Mouse (Mus musculus): ENCODE measurements around the gene Nt5e.

Gene Nt5e

DNA sequence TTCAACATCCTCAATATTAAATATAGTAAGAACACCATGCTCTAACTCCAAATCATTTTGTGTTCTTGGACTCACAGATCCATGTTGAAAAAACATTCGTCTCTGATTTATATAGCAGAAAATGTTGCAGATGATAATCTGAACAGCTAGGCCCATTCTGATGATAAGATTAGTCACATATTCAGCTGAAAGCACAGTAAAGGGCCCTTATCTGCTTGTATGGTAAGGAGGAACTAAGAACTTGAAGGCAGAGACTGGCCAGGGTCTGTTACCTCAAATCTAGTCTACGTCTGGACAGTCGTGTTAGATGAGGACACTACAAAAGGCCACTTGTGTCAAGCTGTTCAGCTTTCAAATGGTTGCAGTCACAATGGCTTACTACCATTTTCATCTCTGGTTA lies 52.1 kb downstream of the Nt5e start:
- TF ChIP-seq CTCF (conservative IDR thresholded peaks at IDR 0.05; ENCODE audit: low read length) (no peak), POU5F1 (IDR thresholded peaks at IDR 0.05; ENCODE audit: borderline replicate concordance, low read length) (no peak), NANOG (IDR thresholded peaks at IDR 0.05; ENCODE audit: borderline replicate concordance, low read length) (no peak)
- Histone ChIP-seq H3K27me3 (ENCODE audit: insufficient read depth, low read length) (no peaks in the 10 kb centered on the region), H3K4me3 (replicated peaks; ENCODE audit: low read length) (no peak overlapping the region), H3K9me3 (ENCODE audit: low read length) (no peaks in the 10 kb centered on the region), H3K36me3 (ENCODE audit: insufficient read depth, low read length) (peaks cover 22% of the 10 kb centered on the region), H3K4me1 (replicated peaks; ENCODE audit: low read depth, low read length) (no peaks in the 10 kb centered on the region)

DNA sequence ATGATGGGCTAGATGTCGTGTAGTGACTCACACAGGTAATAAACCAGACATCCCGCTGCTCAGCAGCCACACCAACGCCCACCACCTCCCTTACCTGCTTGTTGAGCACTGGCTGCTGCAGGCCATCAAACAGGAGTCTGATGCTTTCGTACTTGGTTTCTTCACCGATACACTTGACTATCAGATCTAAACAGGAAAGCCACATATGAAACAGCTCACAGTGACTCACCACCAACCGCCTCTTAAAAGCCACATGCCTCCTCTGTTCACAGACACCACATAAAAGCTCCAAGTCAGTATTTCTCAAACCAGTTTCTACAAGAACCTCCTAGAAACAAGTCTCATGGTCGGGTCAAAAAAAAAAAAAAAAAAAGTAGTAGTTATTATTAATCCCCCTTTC lies 53.1 kb downstream of the Nt5e start:
- TF ChIP-seq POU5F1 (IDR thresholded peaks at IDR 0.05; ENCODE audit: borderline replicate concordance, low read length) (no peak), NANOG (IDR thresholded peaks at IDR 0.05; ENCODE audit: borderline replicate concordance, low read length) (no peak), CTCF (conservative IDR thresholded peaks at IDR 0.05; ENCODE audit: low read length) (no peak)
- Histone ChIP-seq H3K9me3 (ENCODE audit: low read length) (no peaks in the 10 kb centered on the region), H3K4me3 (replicated peaks; ENCODE audit: low read length) (no peak overlapping the region), H3K4me1 (replicated peaks; ENCODE audit: low read depth, low read length) (no peaks in the 10 kb centered on the region), H3K27me3 (ENCODE audit: insufficient read depth, low read length) (no peaks in the 10 kb centered on the region), H3K36me3 (ENCODE audit: insufficient read depth, low read length) (peaks cover 24% of the 10 kb centered on the region)

DNA sequence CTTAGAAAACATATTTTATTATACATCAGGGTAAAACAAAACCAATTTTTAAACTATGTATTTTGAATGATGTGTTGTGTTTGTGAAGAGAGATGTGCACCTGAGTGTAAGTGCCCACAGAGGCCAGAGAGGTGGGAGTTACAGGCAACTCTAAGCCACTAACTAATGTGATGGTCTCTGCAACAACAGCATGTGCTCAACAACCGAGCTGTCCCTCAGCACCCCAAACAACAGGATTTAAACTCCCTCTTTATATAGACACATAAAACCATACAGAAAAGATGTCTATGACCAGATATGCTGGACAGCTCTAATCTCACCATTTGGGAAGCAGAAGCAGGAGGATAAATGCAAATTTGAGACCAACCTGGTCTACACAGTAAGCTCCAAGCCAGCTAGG lies 53.5 kb downstream of the Nt5e start:
- Histone ChIP-seq H3K9me3 (ENCODE audit: low read length) (no peaks in the 10 kb centered on the region), H3K4me1 (replicated peaks; ENCODE audit: low read depth, low read length) (no peaks in the 10 kb centered on the region)

DNA sequence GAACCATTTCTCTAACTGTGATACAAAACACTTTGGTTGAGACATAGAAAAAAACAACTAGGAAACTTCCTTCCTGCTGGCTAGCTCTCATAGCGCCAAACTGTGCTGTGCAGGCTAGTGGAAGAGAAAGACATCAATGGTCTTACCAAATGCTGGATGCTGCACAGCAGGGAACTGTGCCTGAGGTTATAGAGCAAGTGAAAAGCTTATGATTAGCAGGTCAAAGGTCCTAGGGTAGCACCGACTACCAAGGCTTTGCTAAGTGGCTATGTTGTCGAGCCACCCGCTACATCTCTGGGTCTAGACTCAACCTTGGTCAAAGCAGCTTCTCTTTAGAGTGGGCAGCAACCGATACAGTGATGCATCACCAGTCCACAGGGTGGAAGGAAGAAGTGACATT lies 61.8 kb downstream of the Nt5e start:
- Histone ChIP-seq H3K4me3 (replicated peaks; ENCODE audit: low read length) (no peak overlapping the region), H3K27me3 (ENCODE audit: insufficient read depth, low read length) (no peaks in the 10 kb centered on the region), H3K36me3 (ENCODE audit: insufficient read depth, low read length) (peaks cover 15% of the 10 kb centered on the region; the same call in 1 of the 2 replicates), H3K4me1 (replicated peaks; ENCODE audit: low read depth, low read length) (peaks cover 9% of the 10 kb centered on the region; the same call in 1 of the 2 replicates), H3K9me3 (ENCODE audit: low read length) (no peaks in the 10 kb centered on the region)
- TF ChIP-seq POU5F1 (IDR thresholded peaks at IDR 0.05; ENCODE audit: borderline replicate concordance, low read length) = no peak
- TF ChIP-seq NANOG (IDR thresholded peaks at IDR 0.05; ENCODE audit: borderline replicate concordance, low read length) = no peak
- TF ChIP-seq CTCF (conservative IDR thresholded peaks at IDR 0.05; ENCODE audit: low read length) = no peak

More for the DNA sequence above, 53.5 kb downstream of the Nt5e start:
- Histone ChIP-seq H3K27me3 (ENCODE audit: insufficient read depth, low read length) (no peaks in the 10 kb centered on the region), H3K36me3 (ENCODE audit: insufficient read depth, low read length) (peaks cover 24% of the 10 kb centered on the region), H3K4me3 (replicated peaks; ENCODE audit: low read length) (no peak overlapping the region)
- TF ChIP-seq NANOG (IDR thresholded peaks at IDR 0.05; ENCODE audit: borderline replicate concordance, low read length) = no peak
- TF ChIP-seq POU5F1 (IDR thresholded peaks at IDR 0.05; ENCODE audit: borderline replicate concordance, low read length) = no peak
- no peak for TF ChIP-seq CTCF (conservative IDR thresholded peaks at IDR 0.05; ENCODE audit: low read length)

DNA sequence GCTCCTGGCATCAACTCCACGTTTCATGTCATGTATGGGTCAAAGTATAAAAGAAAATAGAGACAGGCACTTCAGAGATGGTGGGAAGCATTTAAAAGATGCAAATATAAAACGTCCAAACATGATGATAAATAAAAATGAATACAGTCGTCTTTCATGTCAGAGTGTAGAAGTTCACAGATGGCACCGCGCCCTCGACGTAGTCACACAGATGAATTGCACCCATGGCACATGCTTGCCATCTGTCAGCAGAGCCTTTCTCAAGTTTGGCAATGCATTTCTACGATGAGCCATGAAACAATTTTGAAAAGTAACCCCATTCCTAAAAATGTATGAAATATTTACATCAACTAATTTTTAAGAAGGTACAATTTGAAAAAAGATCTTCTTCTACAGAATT lies 67.9 kb downstream of the Nt5e start:
- no peak for TF ChIP-seq CTCF (conservative IDR thresholded peaks at IDR 0.05; ENCODE audit: low read length)
- TF ChIP-seq POU5F1 (IDR thresholded peaks at IDR 0.05; ENCODE audit: borderline replicate concordance, low read length) = no peak
- no peak for TF ChIP-seq NANOG (IDR thresholded peaks at IDR 0.05; ENCODE audit: borderline replicate concordance, low read length)
- H3K4me3 ChIP-seq (replicated peaks; ENCODE audit: low read length) = no peak overlapping the region
- no peaks in the 10 kb centered on the region for H3K27me3 ChIP-seq (ENCODE audit: insufficient read depth, low read length)
- H3K36me3 ChIP-seq (ENCODE audit: insufficient read depth, low read length) = no peaks in the 10 kb centered on the region
- H3K9me3 ChIP-seq (ENCODE audit: low read length) = no peaks in the 10 kb centered on the region
- peaks cover 3% of the 10 kb centered on the region; the same call in 1 of the 2 replicates for H3K4me1 ChIP-seq (replicated peaks; ENCODE audit: low read depth, low read length)

DNA sequence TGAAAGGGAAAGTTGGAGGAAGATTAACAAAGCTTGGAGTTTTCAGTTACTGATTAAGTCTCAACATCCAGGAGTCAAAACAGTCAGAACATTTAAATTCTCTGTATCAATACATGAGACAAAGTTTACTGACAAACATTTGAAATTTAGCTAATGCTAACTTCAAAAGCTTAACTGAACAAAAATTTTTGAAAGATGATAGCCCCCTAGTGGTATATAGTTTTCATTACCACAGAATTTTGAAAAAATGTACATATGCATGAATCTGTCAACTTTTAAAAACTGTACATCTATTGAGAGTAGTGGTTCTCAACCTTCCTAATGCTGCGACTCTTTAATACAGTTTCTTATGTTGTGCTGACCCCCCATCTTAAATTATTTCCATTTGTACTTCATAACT lies 71.5 kb downstream of the Nt5e start:
- H3K4me1 ChIP-seq (replicated peaks; ENCODE audit: low read depth, low read length) = no peaks in the 10 kb centered on the region
- H3K9me3 ChIP-seq (ENCODE audit: low read length) = no peaks in the 10 kb centered on the region
- no peak for TF ChIP-seq POU5F1 (IDR thresholded peaks at IDR 0.05; ENCODE audit: borderline replicate concordance, low read length)
- no peak for TF ChIP-seq NANOG (IDR thresholded peaks at IDR 0.05; ENCODE audit: borderline replicate concordance, low read length)
- TF ChIP-seq CTCF (conservative IDR thresholded peaks at IDR 0.05; ENCODE audit: low read length) = peak; percentile 36; the same call in 1 of the 2 replicates
- no peaks in the 10 kb centered on the region for H3K27me3 ChIP-seq (ENCODE audit: insufficient read depth, low read length)
- H3K36me3 ChIP-seq (ENCODE audit: insufficient read depth, low read length) = 0 out of 2 replicates have a peak, but pooled peaks cover 5% of the 10 kb centered on the region
- H3K4me3 ChIP-seq (replicated peaks; ENCODE audit: low read length) = no peak overlapping the region

DNA sequence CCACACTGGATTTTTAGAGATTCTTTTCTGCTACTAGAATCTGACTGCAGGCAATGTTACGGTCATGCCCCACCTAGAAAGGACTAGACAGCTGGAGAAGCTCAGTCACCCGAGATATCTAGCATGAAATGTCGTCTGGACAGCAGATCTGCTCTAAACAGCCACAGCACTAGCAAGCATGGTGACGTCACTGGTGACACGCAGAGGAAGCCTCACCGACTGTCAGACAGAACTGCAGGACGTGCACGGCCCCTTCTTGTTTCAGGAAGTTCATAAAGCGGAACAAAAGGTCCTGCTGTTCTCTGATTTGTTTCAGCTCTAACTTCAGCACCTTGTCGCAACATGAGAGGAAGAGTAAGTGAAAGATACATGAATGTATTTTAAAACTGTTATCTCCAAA lies 77.1 kb downstream of the Nt5e start:
- TF ChIP-seq POU5F1 (IDR thresholded peaks at IDR 0.05; ENCODE audit: borderline replicate concordance, low read length) (no peak), NANOG (IDR thresholded peaks at IDR 0.05; ENCODE audit: borderline replicate concordance, low read length) (no peak), CTCF (conservative IDR thresholded peaks at IDR 0.05; ENCODE audit: low read length) (no peak)
- Histone ChIP-seq H3K4me3 (replicated peaks; ENCODE audit: low read length) (no peak overlapping the region), H3K4me1 (replicated peaks; ENCODE audit: low read depth, low read length) (no peaks in the 10 kb centered on the region), H3K9me3 (ENCODE audit: low read length) (no peaks in the 10 kb centered on the region), H3K27me3 (ENCODE audit: insufficient read depth, low read length) (no peaks in the 10 kb centered on the region), H3K36me3 (ENCODE audit: insufficient read depth, low read length) (peaks cover 9% of the 10 kb centered on the region; the same call in 1 of the 2 replicates)

DNA sequence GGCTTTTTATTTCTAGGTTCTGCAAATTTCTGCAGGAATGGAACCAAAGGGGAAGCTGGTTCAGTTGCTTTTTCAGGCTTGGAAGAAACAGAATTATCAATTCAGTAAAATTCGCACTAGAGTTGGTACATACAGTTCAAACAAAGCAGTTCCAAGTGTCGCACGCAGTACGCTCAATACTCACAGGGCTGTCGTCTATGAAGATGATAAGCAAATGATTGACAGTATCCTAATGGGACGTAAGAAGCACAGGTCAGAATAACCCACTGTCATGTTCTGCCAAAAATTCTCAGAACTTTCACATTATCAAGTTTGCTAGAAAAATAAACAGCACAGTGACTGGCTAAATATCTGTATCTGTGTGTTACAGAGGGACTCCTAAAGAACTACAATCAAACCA lies 77.5 kb downstream of the Nt5e start:
- H3K9me3 ChIP-seq (ENCODE audit: low read length) = no peaks in the 10 kb centered on the region
- no peaks in the 10 kb centered on the region for H3K4me1 ChIP-seq (replicated peaks; ENCODE audit: low read depth, low read length)
- H3K27me3 ChIP-seq (ENCODE audit: insufficient read depth, low read length) = no peaks in the 10 kb centered on the region
- peaks cover 9% of the 10 kb centered on the region; the same call in 1 of the 2 replicates for H3K36me3 ChIP-seq (ENCODE audit: insufficient read depth, low read length)
- no peak for TF ChIP-seq NANOG (IDR thresholded peaks at IDR 0.05; ENCODE audit: borderline replicate concordance, low read length)
- no peak for TF ChIP-seq POU5F1 (IDR thresholded peaks at IDR 0.05; ENCODE audit: borderline replicate concordance, low read length)
- no peak for TF ChIP-seq CTCF (conservative IDR thresholded peaks at IDR 0.05; ENCODE audit: low read length)
- H3K4me3 ChIP-seq (replicated peaks; ENCODE audit: low read length) = no peak overlapping the region

DNA sequence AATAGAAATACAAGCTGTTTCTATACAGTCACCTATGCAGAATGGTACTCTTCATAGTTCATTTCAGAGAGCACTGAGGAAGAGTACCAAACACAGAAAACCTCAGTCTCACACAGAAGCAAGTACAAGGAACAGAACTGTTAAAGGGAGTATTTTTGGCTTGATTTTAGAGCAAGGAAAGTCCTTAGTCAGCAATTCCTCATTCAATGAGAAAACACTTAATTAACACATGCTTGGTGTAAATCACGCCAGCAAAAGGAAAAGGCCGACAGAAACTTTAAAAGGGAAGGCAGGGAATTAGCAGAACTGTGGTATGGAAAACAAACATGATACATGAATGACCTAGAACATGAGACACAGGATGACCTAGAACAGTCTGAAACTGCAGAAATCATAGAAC lies 83.0 kb downstream of the Nt5e start:
- Histone ChIP-seq H3K9me3 (ENCODE audit: low read length) (no peaks in the 10 kb centered on the region), H3K27me3 (ENCODE audit: insufficient read depth, low read length) (no peaks in the 10 kb centered on the region), H3K4me1 (replicated peaks; ENCODE audit: low read depth, low read length) (no peaks in the 10 kb centered on the region), H3K4me3 (replicated peaks; ENCODE audit: low read length) (no peak overlapping the region), H3K36me3 (ENCODE audit: insufficient read depth, low read length) (peaks cover 2% of the 10 kb centered on the region; the same call in 1 of the 2 replicates)
- TF ChIP-seq NANOG (IDR thresholded peaks at IDR 0.05; ENCODE audit: borderline replicate concordance, low read length) = no peak
- no peak for TF ChIP-seq CTCF (conservative IDR thresholded peaks at IDR 0.05; ENCODE audit: low read length)
- no peak for TF ChIP-seq POU5F1 (IDR thresholded peaks at IDR 0.05; ENCODE audit: borderline replicate concordance, low read length)
